ENCODE assay signal across 12 mouse cellular contexts in genomic region chr10:84075581-84075980, GRCm38 (mm10).
"Had no signal": no experiment of that assay in that cellular context is flagged by ENCODE, and none has a peak within 500 bp of the region (broad histone marks: within the 10 kb centered on the region; RNA-seq: fewer than 3 reads in every experiment).

No protein-coding gene starts in this region.

- DNase-seq: kidney, adult 2 months; kidney, postnatal 14 days; kidney, postnatal 4 days; liver, embryonic 13.5 days; lung, adult 2 months; lung, postnatal 14 days; lung, postnatal 4 days; midbrain, embryonic 14.5 days; right cerebral cortex, adult 18-20 months; right cerebral cortex, postnatal 14 days; right cerebral cortex, postnatal 4 days; thymus, postnatal 36 days had no signal
